Mouse (Mus musculus): ENCODE measurements at regions not wholly inside any gene's neighbourhood (a gene's known extent, or its start where the extent isn't known, plus 50 kb on each side); places are given as distances from the start of the nearest gene placed in this dataset.

GRCm38 (mm10) chr5:125843259-125843658, 311.7 kb downstream of the Tmem132b start:
- ATAC-seq (ENCODE audit: insufficient number of reproducible peaks, low FRiP score, low TSS enrichment), result no peak

- no peak for ATAC-seq (ENCODE audit: insufficient number of reproducible peaks, low FRiP score, low TSS enrichment)
Observed at GRCm38 (mm10) chr5:125849722-125850121, 318.1 kb downstream of the Tmem132b start.

GRCm38 (mm10) chr5:125876296-125876695, 344.7 kb downstream of the Tmem132b start:
- no peak for ATAC-seq (ENCODE audit: insufficient number of reproducible peaks, low FRiP score, low TSS enrichment)

GRCm38 (mm10) chr5:125888840-125889239, 357.3 kb downstream of the Tmem132b start:
- no peak for ATAC-seq (ENCODE audit: insufficient number of reproducible peaks, low FRiP score, low TSS enrichment)

GRCm38 (mm10) chr5:125893864-125894263, 362.3 kb downstream of the Tmem132b start:
- ATAC-seq (ENCODE audit: insufficient number of reproducible peaks, low FRiP score, low TSS enrichment), result no peak

- no peak for ATAC-seq (ENCODE audit: insufficient number of reproducible peaks, low FRiP score, low TSS enrichment)
Observed at GRCm38 (mm10) chr5:125902038-125902437, 370.5 kb downstream of the Tmem132b start.

- no peak for ATAC-seq (ENCODE audit: insufficient number of reproducible peaks, low FRiP score, low TSS enrichment)
Observed at GRCm38 (mm10) chr5:125904426-125904825, 372.9 kb downstream of the Tmem132b start.

GRCm38 (mm10) chr5:125907332-125907731, 375.8 kb downstream of the Tmem132b start:
- no peak for ATAC-seq (ENCODE audit: insufficient number of reproducible peaks, low FRiP score, low TSS enrichment)

GRCm38 (mm10) chr5:125907909-125908308, 376.3 kb downstream of the Tmem132b start:
- ATAC-seq (ENCODE audit: insufficient number of reproducible peaks, low FRiP score, low TSS enrichment), result no peak

- ATAC-seq (ENCODE audit: insufficient number of reproducible peaks, low FRiP score, low TSS enrichment), result no peak
Observed at GRCm38 (mm10) chr5:125915857-125916256, 384.3 kb downstream of the Tmem132b start.

- ATAC-seq (ENCODE audit: insufficient number of reproducible peaks, low FRiP score, low TSS enrichment), result no peak
Observed at GRCm38 (mm10) chr5:125920965-125921364, 389.4 kb downstream of the Tmem132b start.

GRCm38 (mm10) chr5:125925856-125926497, 394.4 kb downstream of the Tmem132b start:
- ATAC-seq (ENCODE audit: insufficient number of reproducible peaks, low FRiP score, low TSS enrichment), result no peak

GRCm38 (mm10) chr5:125931502-125931901, 399.9 kb downstream of the Tmem132b start:
- ATAC-seq (ENCODE audit: insufficient number of reproducible peaks, low FRiP score, low TSS enrichment), result no peak

- no peak for ATAC-seq (ENCODE audit: insufficient number of reproducible peaks, low FRiP score, low TSS enrichment)
Observed at GRCm38 (mm10) chr5:125939416-125939815, 407.8 kb downstream of the Tmem132b start.

- ATAC-seq (ENCODE audit: insufficient number of reproducible peaks, low FRiP score, low TSS enrichment), result no peak
Observed at GRCm38 (mm10) chr5:125946729-125947128, 415.2 kb downstream of the Tmem132b start.

GRCm38 (mm10) chr5:125951641-125952040, 420.1 kb downstream of the Tmem132b start:
- no peak for ATAC-seq (ENCODE audit: insufficient number of reproducible peaks, low FRiP score, low TSS enrichment)

- ATAC-seq (ENCODE audit: insufficient number of reproducible peaks, low FRiP score, low TSS enrichment), result no peak
Observed at GRCm38 (mm10) chr5:125964039-125964438, 432.5 kb downstream of the Tmem132b start.

GRCm38 (mm10) chr5:125968151-125968550, 436.6 kb downstream of the Tmem132b start:
- no peak for ATAC-seq (ENCODE audit: insufficient number of reproducible peaks, low FRiP score, low TSS enrichment)

GRCm38 (mm10) chr5:125974035-125974434, 442.5 kb downstream of the Tmem132b start:
- no peak for ATAC-seq (ENCODE audit: insufficient number of reproducible peaks, low FRiP score, low TSS enrichment)

- no peak for ATAC-seq (ENCODE audit: insufficient number of reproducible peaks, low FRiP score, low TSS enrichment)
Observed at GRCm38 (mm10) chr5:125979801-125980200, 448.2 kb downstream of the Tmem132b start.

GRCm38 (mm10) chr5:125985356-125985755, 453.8 kb downstream of the Tmem132b start:
- no peak for ATAC-seq (ENCODE audit: insufficient number of reproducible peaks, low FRiP score, low TSS enrichment)

GRCm38 (mm10) chr5:125997173-125997572, 465.6 kb downstream of the Tmem132b start:
- ATAC-seq (ENCODE audit: insufficient number of reproducible peaks, low FRiP score, low TSS enrichment), result no peak

- ATAC-seq (ENCODE audit: insufficient number of reproducible peaks, low FRiP score, low TSS enrichment), result no peak
Observed at GRCm38 (mm10) chr5:126007871-126008270, 476.3 kb downstream of the Tmem132b start.
